Mouse (Mus musculus) stomach, postnatal 0 days (tissue): ENCODE data around the gene Col4a3bp. TPM values are rescaled to one million over a fixed set of nuclear protein-coding genes. Genes with fewer than 3 reads are reported as not detected.

Experiments used
- ATAC-seq: fragments of 200-750 bp; cut with Nextera tagmentation; 2 replicates; pipeline ENCODE4 v1.8.0; 2017; ENCODE audit not compliant: low FRiP score, low TSS enrichment
- DNase-seq: peaks from one replicate; pipeline ENCODE4 v3.0.0-alpha.2; 2016; ENCODE audit warnings: low spot score
- H3K27ac ChIP-seq: fragments of 300-500 bp; sonication (generic); replicated peaks from 2 replicates; pipeline ENCODE4 v1.5.1; 2014; ENCODE audit warnings: mild to moderate bottlenecking, control low read depth
- H3K27me3 ChIP-seq: fragments of 300-500 bp; sonication (generic); 2 replicates; pipeline ENCODE4 v1.6.1; 2014; ENCODE audit warnings: low read length; ENCODE audit not compliant: control insufficient read depth, insufficient read depth
- H3K36me3 ChIP-seq: fragments of 300-500 bp; sonication (generic); 2 replicates; pipeline ENCODE4 v1.6.1; 2014; ENCODE audit warnings: low read length, mixed read lengths; ENCODE audit not compliant: control insufficient read depth, insufficient read depth
- H3K4me1 ChIP-seq: fragments of 300-500 bp; sonication (generic); replicated peaks from 2 replicates; pipeline ENCODE4 v1.6.1; 2014; ENCODE audit warnings: antibody characterized with exemption; ENCODE audit not compliant: control insufficient read depth, insufficient read depth
- H3K4me2 ChIP-seq: fragments of 300-500 bp; sonication (generic); replicated peaks from 2 replicates; pipeline ENCODE4 v1.6.1; 2014; ENCODE audit warnings: low read depth, mild to moderate bottlenecking, control low read depth, moderate library complexity
- H3K4me3 ChIP-seq: fragments of 300-500 bp; sonication (generic); 2 replicates; pipeline ENCODE4 v1.5.1; 2014; ENCODE audit warnings: low read depth, low read length, control low read depth
- H3K9ac ChIP-seq: fragments of 300-500 bp; sonication (generic); 2 replicates; pipeline ENCODE4 v1.6.1; 2014; ENCODE audit warnings: mild to moderate bottlenecking, low read length, control low read depth, mixed read lengths
- H3K9me3 ChIP-seq: fragments of 300-500 bp; sonication (generic); 2 replicates; pipeline ENCODE4 v1.6.1; 2016; ENCODE audit warnings: low read length; ENCODE audit not compliant: control insufficient read depth
- CTCF ChIP-seq: IDR thresholded peaks from 2 replicates; pipeline ENCODE4 v1.5.1; 2016; ENCODE audit warnings: antibody characterized with exemption, low read depth, mild to moderate bottlenecking, moderate library complexity
- EP300 ChIP-seq: optimal IDR thresholded peaks from 2 replicates; pipeline ENCODE3; 2016; ENCODE audit warnings: antibody characterized with exemption
- WGBS: fragments of 180-500 bp; shearing (Covaris S2); extraction: QIAGEN DNeasy Blood & Tissue Kit; methylation state at CpG from one replicate; pipeline ENCODE4 v1.1.7; 2014; 5-methylcytosine and 5-hydroxymethylcytosine counted together
- polyA plus RNA-seq: library from polyadenylated mRNA; unstranded; fragments of >200 nt; fragmentation: Nextera tagmentation; extraction: Ambion mirVana; gene quantifications from 2 replicates; pipeline ENCODE4 v1.2.1, GENCODE M21; 2015

Col4a3bp gene
- polyA plus RNA-seq, 1 experiment from 2014 or later, result 7.0 TPM

GRCm38 (mm10) chr13:96521294-96521693 lies 21.1 kb upstream of the Col4a3bp start:
- no peak overlapping the region for H3K4me2 ChIP-seq
- no peaks in the 10 kb centered on the region for H3K27me3 ChIP-seq
- H3K9me3 ChIP-seq, result no peaks in the 10 kb centered on the region
- H3K4me3 ChIP-seq, result no peak overlapping the region
- no peak for TF ChIP-seq EP300
- TF ChIP-seq CTCF, result no peak
- no peaks in the 10 kb centered on the region for H3K36me3 ChIP-seq
- WGBS, result 91% methylated on average over 3 of the region's 3 CpGs
- DNase-seq (no peak), ATAC-seq (no peak)
- H3K9ac ChIP-seq, result no peak overlapping the region
- H3K27ac ChIP-seq, result no peak overlapping the region
- no peaks in the 10 kb centered on the region for H3K4me1 ChIP-seq

GRCm38 (mm10) chr13:96527022-96527421 lies 15.4 kb upstream of the Col4a3bp start:
- Histone ChIP-seq H3K27me3 (no peaks in the 10 kb centered on the region), H3K9ac (no peak overlapping the region), H3K9me3 (no peaks in the 10 kb centered on the region), H3K27ac (no peak overlapping the region), H3K4me3 (no peak overlapping the region), H3K36me3 (no peaks in the 10 kb centered on the region), H3K4me1 (no peaks in the 10 kb centered on the region; the same call in 1 of the 2 replicates), H3K4me2 (no peak overlapping the region)
- DNase-seq (no peak), ATAC-seq (no peak)
- 86% methylated on average over 3 of the region's 3 CpGs for WGBS
- TF ChIP-seq CTCF (no peak), EP300 (no peak)

GRCm38 (mm10) chr13:96527856-96528255 lies 14.6 kb upstream of the Col4a3bp start:
- H3K27ac ChIP-seq, result no peak overlapping the region

GRCm38 (mm10) chr13:96528776-96529175 lies 13.6 kb upstream of the Col4a3bp start:
- DNase-seq, result no peak
- Histone ChIP-seq H3K9ac (no peak overlapping the region), H3K27me3 (no peaks in the 10 kb centered on the region), H3K9me3 (no peaks in the 10 kb centered on the region), H3K4me1 (no peaks in the 10 kb centered on the region; the same call in 1 of the 2 replicates), H3K4me3 (no peak overlapping the region), H3K4me2 (no peak overlapping the region), H3K27ac (no peak overlapping the region), H3K36me3 (no peaks in the 10 kb centered on the region)
- no peak for TF ChIP-seq EP300
- TF ChIP-seq CTCF, result no peak
- 90% methylated on average over 3 of the region's 3 CpGs for WGBS
- no peak for ATAC-seq

More at GRCm38 (mm10) chr13:96527856-96528255, 14.6 kb upstream of the Col4a3bp start:
- Histone ChIP-seq H3K4me3 (no peak overlapping the region), H3K27me3 (no peaks in the 10 kb centered on the region), H3K4me2 (no peak overlapping the region), H3K9ac (no peak overlapping the region), H3K36me3 (no peaks in the 10 kb centered on the region), H3K9me3 (no peaks in the 10 kb centered on the region), H3K4me1 (no peaks in the 10 kb centered on the region; the same call in 1 of the 2 replicates)
- ATAC-seq, result no peak
- 85% methylated on average over 11 of the region's 11 CpGs for WGBS
- no peak for DNase-seq
- TF ChIP-seq EP300 (no peak), CTCF (no peak)

- Histone ChIP-seq H3K27ac (no peak overlapping the region), H3K9me3 (no peaks in the 10 kb centered on the region), H3K27me3 (no peaks in the 10 kb centered on the region), H3K36me3 (no peaks in the 10 kb centered on the region), H3K9ac (no peak overlapping the region), H3K4me1 (no peaks in the 10 kb centered on the region; the same call in 1 of the 2 replicates), H3K4me2 (no peak overlapping the region), H3K4me3 (no peak overlapping the region)
- ATAC-seq (no peak), DNase-seq (no peak)
- WGBS, result 94% methylated on average over 3 of the region's 3 CpGs
- TF ChIP-seq EP300, result no peak
- TF ChIP-seq CTCF, result no peak
Measured at GRCm38 (mm10) chr13:96529542-96529941, 12.9 kb upstream of the Col4a3bp start.

- no peak for DNase-seq
- Histone ChIP-seq H3K27ac (no peak overlapping the region), H3K36me3 (no peaks in the 10 kb centered on the region), H3K4me3 (no peak overlapping the region), H3K4me2 (no peak overlapping the region), H3K27me3 (no peaks in the 10 kb centered on the region), H3K9ac (no peak overlapping the region), H3K4me1 (no peaks in the 10 kb centered on the region; the same call in 1 of the 2 replicates), H3K9me3 (no peaks in the 10 kb centered on the region)
- TF ChIP-seq CTCF, result no peak
- TF ChIP-seq EP300, result no peak
- no peak for ATAC-seq
- WGBS, result 90% methylated on average over 9 of the region's 9 CpGs
Measured at GRCm38 (mm10) chr13:96530064-96530463, 12.4 kb upstream of the Col4a3bp start.
